Mouse (Mus musculus) T-helper 1 cell (primary cell): ENCODE measurements around the gene Creb3l2.

Source experiments
- in situ Hi-C: fragments of 300-600 bp; cut with MboI, MseI; formaldehyde crosslinking; loops from one replicate; pipeline ENCODE4 v1.15.1; 2025; ENCODE audit warnings: high pct_unique_total_duplicates

Gene Creb3l2

GRCm38 (mm10) chr6:37415034-37415433 is 26.9 kb downstream of the Creb3l2 start:
- in situ Hi-C loops, result no loop called here

DNA sequence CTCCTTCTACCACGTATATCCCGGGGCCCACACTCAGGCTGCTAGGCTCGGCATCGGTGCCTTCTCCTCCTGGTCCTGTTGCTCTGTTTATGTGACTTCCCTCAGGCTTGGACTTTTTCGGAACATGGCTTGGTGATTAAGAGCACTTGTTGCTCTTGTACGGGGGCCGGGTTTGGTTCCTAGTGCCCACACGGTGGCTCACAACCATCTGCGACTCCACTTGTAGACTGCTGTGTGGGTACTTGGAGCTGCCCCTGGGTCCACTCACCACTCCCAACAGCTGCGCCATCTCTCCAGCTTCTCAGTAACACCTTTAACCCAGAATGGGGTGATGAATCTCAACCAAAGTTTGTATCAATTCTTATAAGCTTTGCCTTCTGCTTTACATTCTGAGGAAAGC is 27.4 kb downstream of the Creb3l2 start:
- in situ Hi-C loops, result no loop called here

GRCm38 (mm10) chr6:37411696-37412095 is 30.2 kb downstream of the Creb3l2 start:
- in situ Hi-C loops, result no loop called here

DNA sequence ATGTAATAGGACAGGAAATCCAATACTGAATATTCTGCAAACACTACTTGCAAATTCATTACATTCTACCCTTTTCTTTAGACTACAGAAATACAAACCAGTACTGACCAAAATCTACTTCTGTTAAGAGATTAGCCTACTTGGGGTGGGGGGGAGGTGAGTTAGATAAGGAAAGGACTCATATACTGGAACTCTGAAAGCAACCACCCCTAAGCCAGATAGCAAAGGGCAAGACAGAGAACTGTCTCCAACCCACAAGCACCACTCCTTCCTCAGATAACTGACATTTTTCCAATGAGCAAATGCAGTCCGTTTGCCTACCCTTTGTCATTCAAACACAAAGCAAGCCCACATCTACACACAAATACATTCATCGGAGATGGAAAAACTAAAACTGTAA is 32.1 kb downstream of the Creb3l2 start:
- in situ Hi-C loops, result no loop called here

DNA sequence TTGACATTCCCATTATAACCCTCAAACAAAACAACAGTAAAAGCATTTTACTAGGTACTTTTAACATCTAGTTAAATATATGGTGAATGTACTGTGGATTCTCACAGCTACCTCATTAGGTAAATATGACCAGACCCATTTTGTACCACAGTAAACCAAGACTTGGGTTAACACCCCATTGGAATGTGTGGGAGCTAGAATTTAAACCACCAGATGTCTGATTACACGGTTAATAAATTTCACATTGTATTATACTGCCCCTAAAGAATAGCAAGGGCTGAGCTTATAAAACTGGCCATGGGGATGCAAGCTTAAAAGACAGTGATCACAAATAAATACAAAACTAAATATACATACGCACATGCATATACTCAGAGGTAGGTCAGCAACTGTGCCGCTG is 34.1 kb downstream of the Creb3l2 start:
- in situ Hi-C loops, result no loop called here

DNA sequence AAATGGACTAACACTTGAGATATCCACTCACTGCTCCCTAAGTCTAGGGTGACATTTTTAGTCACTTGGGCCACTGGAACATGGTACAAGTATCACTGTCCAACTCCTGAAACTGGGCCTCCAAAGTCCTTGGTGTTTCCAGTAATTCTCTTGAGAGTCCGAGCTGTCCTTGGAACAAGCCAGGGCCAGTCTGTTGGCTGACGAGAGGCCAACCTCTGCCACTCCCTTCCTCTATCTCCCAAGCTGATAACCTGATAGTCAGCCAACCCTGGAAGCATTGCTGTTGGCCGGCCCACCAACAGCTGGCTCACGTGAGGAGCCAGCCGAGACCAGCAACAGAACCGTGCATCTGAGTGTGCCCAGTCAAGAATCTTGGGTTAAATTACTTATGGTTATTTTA is 35.0 kb downstream of the Creb3l2 start:
- in situ Hi-C loops, result no loop called here

- in situ Hi-C loops, result no loop called here
These were observed 35.9 kb downstream of the Creb3l2 start for GRCm38 (mm10) chr6:37406018-37406417.

DNA sequence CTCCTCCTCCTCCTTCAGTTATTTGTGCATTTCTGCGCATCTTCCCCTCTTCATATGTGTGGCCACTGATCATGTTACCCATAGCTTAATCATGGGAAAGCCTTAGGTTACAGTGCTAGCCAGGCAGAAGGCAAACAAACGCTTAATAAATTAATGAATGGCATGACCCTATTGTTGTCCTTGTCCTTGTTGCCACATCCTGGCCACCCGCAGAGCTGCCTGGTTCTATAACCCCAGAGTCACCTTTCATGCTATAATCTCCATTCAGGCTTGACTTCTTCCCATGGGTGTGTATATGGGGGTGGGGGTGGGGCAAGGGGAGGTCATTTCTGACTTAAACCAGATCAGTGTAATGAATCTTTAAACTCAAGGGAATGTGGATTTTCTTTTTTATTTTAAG is 37.6 kb downstream of the Creb3l2 start:
- in situ Hi-C loops, result no loop called here

DNA sequence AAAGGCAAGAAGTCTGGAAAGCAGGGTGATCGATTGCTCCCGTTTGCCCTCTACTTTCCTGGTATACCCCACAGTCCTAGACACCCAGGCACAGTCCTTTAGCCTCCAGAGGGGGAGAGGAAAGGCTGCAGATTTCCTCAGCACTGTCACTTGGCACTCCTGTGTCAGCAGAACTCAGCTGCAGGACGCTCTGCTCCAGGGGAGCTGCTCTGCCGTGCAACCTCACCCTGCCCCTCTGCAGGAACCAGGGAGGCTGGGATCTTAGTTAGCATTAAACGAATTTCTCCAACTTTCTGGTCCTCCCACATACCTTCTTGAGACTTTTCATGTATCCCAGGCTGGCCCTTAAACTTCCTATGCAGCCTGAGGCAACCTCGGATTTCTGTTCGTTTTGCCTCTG is 40.0 kb downstream of the Creb3l2 start:
- in situ Hi-C loops, result no loop called here

- in situ Hi-C loops, result no loop called here
These were observed 41.0 kb downstream of the Creb3l2 start for GRCm38 (mm10) chr6:37400866-37401525.

DNA sequence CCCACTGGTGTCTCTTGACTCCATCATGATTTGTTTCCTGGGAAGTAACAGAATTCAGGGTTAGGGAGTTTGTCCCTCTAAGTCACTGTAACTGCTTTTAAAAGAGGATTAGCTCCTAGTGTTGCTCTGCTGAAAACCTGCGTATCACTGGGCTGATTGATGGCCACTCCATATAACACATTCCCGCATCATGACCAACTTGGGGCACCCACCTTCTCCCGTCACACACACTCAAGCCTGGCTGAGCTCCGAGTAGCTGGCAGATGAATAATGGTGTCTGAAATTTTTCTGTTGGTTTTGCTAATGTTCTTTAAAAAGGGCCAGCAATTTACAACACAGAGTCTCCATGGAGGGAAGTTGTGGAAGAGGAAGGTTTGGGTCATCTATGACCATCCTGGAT is 41.8 kb downstream of the Creb3l2 start:
- in situ Hi-C loops, result no loop called here

- in situ Hi-C loops, result no loop called here
These were observed 43.0 kb downstream of the Creb3l2 start for GRCm38 (mm10) chr6:37398943-37399342.

DNA sequence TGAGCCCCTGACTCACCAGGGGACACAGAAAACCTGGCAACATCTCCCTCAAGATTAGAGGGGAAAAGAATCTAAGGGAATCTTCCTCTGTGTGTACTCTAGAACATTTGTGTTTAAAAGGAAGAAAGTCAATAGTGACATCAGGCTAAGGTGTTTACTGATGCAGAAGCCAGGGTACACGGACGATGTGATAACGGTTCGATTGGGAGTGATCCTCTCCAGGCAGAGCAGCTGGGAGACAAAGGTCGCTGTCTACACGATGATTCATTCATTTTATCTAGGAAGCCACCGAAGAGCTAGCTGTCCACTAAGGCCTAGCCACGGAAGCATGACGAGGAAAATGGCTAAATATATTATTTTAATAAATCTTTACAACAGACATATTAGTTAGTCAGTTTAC is 44.0 kb downstream of the Creb3l2 start:
- in situ Hi-C loops, result no loop called here

GRCm38 (mm10) chr6:37397254-37397653 is 44.7 kb downstream of the Creb3l2 start:
- in situ Hi-C loops, result no loop called here

GRCm38 (mm10) chr6:37396127-37396526 is 45.8 kb downstream of the Creb3l2 start:
- in situ Hi-C loops, result no loop called here

DNA sequence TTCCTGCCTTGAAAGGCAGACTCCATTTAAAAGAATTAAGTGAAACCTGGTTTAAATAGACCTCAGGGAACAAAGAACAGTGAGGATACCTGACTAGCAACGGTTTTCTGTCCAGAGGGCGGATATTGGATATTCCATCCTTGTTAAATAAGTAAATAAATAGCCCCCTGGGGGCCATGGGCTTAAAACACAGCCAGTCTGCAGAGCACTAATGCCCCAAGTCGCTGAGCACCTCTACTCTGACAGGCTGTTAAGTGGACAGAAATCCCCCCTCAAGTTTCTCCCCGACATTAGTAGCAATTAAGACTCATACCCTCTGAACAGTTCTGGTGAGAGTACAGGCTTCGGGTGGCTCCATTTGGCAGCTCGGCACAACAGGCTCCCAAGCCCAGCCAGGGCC is 48.7 kb downstream of the Creb3l2 start:
- in situ Hi-C loops, result no loop called here

DNA sequence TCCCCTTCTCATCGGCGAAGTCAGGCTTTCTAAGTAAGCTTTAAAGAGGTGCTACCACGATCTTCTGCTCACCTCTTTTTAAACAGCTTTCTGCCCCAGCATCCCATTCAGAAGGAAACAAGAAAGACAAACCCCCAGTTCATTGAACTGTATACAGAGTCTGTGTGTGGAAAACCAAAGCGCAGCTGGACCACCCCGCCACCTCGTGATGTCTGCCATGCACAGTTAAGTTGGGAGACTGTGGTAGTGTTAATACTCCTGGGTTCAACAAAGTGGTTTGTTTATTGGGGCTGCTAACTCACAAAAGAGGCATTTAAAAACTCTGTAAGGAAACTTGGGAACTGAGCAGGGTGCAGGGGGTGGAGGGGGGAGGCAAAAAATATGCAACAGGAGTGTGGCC is 49.7 kb downstream of the Creb3l2 start:
- in situ Hi-C loops, result no loop called here

- in situ Hi-C loops, result no loop called here
These were observed 50.6 kb downstream of the Creb3l2 start for GRCm38 (mm10) chr6:37391313-37391712.

DNA sequence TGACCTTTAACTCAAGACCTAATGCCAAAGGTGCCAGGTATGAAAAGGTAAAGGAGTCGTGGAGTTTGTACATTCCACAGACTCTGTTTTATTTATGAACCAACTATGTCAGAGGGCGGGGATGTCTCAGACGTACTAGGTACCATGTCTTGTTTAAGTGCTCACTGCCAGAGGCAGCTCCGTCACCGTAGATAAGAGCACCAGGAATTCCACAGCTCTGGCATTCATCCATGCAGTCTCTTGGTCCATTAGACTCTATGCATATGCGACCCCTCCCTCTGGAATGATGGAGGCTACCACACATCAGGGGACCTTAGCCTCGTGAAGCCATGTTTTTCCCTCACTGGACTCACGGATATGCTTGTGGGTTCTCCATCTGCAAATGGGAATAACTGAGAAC is 53.0 kb downstream of the Creb3l2 start:
- in situ Hi-C loops, result no loop called here

DNA sequence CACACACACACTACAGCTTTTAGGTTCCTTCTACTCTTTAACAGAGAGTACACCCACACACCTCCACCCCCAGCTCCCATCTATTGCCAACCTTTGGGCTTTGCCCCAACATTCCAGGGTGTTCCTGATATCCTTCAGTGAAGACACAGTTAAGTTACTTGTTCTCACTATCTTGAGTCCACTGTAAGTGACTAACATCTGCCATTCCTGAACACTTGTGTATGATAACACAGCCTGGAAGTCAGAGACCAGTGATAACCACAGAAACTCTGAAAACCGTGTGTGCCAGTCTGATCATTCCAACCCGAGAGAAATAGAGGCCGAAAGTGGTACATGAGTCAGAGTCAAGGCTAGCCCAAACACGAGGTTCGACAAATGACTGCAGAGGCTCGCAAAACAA is 53.4 kb downstream of the Creb3l2 start:
- in situ Hi-C loops, result no loop called here

- in situ Hi-C loops, result no loop called here
These were observed 54.7 kb downstream of the Creb3l2 start for GRCm38 (mm10) chr6:37387281-37387680.

DNA sequence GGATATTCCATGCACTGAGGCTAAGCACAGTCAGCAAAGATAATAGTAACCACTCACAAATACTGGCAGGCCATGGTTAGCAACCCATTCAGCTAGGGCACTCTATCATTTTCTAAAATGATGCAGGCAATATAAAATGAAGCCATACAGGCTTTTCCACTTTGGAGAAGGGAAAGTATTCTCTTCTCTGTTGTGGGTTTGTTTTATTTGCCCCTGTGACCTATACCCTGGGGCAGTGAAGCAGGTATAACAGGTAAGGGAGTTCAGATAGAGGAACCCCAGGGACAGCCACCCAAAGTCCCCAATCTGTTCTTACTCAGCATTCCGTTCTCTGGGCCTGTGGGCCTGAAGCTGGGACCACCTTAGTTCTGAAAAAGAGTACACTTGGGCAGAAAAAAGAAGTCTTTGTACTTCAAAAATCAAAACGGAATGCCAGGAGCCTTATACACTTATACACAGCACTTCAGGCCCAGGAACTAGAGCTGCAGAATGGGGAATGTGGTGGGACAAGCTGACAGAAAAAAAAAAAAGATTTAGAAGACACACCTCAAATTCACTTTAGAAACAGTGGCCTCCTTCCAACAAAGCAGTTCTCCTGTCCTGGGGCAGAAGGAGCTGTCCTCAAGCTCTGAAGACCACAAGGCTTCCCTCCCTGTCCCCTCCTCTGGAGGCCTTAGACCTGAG is 56.2 kb downstream of the Creb3l2 start:
- in situ Hi-C loops, result no loop called here

DNA sequence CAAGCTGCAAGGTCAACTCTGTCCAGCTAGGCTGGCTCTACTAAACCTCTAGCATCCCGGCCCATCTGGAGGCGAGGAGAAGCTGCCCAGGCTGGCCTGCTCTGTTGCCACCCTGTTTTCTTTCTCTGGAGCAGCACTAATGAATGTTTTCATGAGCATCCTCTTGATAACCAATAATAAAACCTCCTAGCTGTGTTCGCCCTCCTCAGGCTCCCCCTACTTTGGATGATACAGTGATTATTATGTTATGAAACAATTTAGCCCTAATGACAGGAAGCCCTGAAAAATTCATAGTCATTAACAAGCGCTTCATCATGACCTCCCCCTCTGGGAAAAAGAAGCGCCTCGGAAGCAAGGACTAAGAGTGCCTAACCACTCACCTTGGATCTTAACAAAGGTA is 59.2 kb downstream of the Creb3l2 start:
- in situ Hi-C loops, result no loop called here
